Mouse (Mus musculus) adrenal gland, adult 8-10 months (tissue): ENCODE measurements around the gene Madcam1. TPM values are rescaled to one million over a fixed set of nuclear protein-coding genes. Genes with fewer than 3 reads are reported as not detected.

Experiments
- DNase-seq: peaks from one replicate; pipeline ENCODE4 v3.0.0; 2022
- total RNA-seq, 4 experiments: library from RNA; stranded (reverse); gene quantifications; 2 replicates each; pipeline ENCODE4 v1.2.4; 2022

Madcam1 gene
- total RNA-seq, 4 experiments from 2014 or later: not detected

DNA sequence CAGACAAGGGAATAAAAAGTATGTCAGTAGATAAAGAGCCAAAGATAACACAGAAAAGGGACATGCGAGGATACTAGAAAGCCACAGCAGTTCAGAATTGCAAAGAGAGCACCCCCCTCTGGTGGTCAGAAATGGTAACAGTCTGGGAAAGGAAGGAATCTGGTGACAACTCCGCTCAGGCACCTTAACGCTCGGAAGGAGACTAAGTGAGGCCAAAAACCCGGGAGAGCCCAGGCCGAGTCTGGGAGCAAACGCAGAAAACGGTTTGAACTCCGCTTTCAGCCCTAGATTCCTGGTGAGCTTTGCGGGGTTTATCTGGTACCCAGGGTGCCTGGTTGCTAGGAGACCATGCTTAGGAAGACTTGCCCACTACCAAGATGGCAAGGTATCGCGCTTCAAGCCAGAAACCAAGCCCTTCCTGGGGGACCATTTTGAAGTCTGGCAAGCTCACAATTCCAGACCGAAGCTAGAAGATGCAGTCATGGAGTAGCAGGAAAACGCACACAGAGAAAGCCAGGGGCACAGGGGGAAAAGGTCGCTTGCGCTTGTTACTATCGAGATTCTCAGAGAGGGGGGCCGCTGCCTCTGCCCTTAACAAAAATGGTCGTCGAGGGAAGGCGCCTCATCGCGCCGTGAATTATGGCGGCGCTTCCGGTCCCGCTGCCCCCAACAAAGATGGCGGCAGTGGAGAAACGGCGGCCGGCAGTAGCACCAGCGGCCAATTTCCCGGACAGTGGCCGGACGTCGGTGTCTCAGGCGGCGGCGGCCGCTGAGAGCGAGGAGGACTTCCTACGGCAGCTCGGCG is 4.6 kb downstream of the Madcam1 start, which contains the start of gene Tpgs1:
Gene Tpgs1 (plus strand): TSS at position 599 of the 805 bp plus-strand sequence.
- peak; percentile 86 for DNase-seq

DNA sequence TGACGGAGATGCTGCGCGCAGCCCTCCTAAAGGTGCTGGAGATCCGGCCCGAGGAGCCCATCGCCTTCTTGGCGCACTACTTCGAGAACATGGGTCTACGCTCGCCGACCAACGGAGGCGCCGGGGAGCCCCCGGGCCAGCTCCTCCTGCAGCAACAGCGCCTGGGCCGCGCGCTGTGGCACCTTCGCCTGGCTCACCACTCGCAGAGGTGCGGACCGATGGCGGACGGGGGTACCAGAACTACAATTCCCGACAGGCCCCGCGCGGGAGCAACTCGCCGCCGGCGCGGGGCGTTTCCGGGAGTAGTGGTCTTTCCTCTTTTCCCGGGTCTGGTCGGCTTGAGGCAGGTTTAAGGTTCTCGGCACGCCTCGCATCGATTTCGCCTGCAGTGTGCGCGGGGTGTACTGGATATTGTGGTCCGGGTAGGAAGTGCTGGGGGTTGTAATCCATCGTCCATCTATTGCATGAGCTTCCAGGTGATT is 5.3 kb downstream of the Madcam1 start:
- DNase-seq: peak; percentile 65

DNA sequence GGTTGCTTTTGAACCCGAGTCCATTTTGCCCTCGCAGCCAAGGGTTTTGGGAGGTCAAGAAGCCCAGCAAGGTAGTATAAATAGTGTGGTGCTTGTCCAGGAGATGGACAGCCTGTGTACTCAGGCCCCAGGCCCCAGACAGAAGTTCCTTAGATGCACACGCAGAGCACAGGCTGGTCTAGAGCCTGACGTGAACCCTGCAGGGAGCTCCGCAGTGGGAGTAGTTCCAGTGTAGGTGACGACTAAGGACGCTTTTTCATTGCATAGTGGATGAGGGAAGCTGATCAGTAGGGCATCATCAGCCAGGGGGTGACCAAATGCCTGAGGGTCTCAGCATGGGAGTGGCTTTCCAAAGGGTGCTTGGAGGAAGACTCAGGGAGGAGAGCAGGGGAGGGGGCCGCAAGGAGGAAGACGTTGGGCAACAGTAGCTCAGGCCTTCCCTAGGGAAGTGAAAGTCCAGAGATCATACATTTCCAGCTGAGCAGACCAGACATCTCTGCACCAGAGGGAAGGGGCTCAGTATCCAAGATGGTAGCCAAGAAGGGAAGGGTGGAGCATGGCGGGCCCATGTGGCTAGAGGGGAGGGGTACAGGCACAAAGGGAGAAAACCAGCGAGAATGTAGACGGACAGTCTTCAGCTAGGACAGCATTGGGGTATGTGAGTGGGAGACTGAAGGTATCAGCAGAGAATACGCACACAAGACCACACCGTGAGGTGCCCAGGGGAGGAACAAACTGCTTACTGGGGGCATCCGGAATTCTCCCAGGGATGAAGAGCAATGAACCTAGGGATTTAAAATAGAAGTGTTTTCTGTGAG is 5.9 kb downstream of the Madcam1 start:
- DNase-seq: no peak

DNA sequence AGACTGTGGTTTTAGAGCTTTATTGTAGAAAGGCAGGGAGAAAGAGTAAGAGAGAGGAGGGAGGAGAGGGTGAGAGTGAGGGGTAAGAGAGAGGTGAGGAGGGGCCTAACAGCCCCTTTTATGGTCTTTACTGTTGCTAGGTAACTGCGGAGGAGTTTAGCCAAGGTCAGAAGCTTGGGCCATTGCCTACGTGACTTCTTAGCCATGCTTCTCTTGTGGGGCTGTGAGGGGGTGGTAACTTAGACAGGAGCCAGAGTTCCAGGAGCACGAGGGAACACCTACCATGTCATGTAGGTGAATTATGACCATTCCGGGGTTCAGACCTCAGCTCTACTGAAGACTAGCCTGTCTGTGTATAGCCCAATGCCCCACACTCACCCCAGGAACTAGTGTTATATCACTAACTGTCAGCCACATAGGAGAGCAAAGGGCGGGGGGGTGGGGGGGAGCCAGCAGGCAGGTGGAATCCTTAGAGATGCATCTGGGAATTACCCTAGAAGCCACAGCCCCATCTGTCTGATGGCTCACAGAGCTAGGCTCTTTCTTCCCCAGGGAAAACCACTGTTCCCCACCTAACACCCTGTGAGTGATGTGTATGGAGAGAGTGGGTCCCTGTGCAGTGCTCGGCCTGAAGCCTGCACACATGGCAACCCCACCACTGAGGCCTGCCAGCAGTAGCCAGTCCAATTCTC is 7.2 kb downstream of the Madcam1 start:
- no peak for DNase-seq

DNA sequence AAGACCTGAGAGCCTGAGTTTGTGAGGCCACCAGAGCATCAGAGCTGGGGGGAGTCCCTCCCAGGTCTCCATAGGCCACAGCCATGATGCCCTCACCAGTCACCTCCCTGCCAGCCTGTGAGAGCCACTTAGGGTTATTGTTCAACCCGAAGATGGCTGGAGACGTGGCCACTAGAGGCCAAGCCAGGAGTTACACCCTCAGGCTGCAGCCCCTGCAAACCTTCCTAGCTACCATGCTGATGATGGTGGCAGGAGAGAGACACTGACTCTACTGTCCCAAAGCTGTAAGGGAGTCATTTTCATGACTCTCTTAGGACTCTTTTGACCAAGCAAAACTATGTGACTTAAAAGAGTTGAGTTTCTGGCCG is 7.7 kb downstream of the Madcam1 start:
- DNase-seq: no peak

DNA sequence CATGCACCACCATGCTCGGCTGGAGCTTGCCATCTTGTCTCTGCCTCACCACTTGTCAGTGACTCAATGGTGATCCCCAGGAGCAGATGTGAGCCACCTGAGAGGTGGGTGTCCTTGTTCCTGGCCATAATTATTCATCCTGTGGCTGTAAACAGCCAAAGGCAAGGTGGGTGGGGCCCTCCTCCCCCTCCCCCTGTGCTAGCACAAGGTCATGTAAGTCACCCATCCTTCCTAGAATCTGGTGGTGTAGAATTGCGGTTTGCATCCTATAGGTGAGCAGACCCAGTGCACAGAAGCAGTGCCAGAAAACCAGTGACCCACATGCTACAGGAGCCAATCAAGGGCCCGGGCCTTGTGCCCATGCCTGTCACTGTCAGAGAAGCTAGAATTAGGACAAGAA is 8.7 kb downstream of the Madcam1 start:
- no peak for DNase-seq

DNA sequence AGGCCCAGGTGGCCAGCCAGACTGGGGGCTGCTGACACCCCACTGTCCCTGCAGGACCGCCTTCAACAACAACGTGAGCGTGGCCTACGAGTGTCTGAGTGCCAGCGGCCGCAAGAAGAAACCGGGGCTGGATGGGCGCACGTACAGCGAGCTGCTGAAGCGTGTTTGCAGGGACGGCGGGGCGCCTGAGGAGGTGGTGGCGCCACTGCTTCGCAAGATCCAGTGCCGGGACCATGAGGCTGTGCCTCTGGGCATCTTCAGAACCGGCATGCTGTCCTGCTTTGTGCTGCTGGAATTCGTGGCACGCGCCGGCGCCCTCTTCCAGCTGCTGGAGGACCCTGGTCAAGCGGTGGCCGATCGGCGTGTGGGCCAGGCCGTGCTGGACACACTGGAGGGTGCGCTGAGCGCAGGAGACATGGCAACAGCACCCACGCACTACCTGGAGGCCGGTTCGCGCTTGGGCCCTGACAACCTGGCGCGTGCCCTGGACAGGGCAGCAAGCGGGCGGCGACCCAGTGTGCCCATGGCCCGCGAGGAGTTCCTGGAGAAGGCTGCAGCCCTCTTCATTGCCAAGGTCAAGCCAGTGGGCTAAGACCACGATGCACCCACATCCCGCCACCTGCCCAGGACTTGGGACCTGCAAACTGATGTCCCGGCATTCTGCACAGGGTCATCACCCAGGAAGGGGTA is 11.1 kb downstream of the Madcam1 start:
- DNase-seq: no peak

DNA sequence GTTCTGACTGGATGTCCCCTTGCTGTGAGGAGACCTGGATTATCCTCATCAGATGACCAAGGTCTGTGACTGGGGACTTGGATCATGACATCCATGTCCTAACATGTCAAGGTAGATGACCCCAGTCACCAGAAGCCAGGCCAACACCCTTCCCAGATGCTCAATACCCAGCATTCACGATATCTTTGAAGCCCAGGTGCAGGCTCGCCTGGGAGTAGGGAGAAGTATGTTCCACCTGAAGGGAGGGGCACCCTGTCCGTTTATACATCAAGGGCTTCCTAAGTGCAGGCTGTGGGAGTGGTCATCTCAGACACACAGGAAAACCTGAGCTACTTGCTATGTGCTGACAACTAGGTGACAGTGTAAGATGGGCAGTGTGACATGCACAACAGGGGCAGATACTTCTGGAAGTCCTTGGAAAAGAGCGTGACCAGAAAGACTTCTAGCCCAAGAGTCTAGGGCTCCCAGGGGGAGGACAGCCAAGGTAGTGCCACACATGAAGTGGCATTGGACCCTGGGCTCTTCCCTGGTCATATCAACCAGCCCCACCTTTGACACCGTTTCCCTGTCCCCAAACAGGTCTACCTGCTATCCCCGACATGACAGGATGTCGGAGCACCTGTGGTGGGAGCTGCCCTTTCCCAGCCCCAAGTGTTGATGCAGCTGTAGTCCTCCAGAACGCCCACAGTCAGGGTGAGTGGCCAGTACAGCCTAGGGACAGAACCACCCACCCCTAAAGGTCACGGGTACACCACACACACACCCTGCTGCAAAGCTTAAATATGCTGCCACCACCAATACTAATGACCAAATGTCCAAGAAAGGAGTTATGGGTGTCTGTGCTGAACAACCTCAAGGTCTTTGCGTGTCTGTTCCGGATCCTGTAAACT is 16.5 kb downstream of the Madcam1 start:
- peak; percentile 64 for DNase-seq

DNA sequence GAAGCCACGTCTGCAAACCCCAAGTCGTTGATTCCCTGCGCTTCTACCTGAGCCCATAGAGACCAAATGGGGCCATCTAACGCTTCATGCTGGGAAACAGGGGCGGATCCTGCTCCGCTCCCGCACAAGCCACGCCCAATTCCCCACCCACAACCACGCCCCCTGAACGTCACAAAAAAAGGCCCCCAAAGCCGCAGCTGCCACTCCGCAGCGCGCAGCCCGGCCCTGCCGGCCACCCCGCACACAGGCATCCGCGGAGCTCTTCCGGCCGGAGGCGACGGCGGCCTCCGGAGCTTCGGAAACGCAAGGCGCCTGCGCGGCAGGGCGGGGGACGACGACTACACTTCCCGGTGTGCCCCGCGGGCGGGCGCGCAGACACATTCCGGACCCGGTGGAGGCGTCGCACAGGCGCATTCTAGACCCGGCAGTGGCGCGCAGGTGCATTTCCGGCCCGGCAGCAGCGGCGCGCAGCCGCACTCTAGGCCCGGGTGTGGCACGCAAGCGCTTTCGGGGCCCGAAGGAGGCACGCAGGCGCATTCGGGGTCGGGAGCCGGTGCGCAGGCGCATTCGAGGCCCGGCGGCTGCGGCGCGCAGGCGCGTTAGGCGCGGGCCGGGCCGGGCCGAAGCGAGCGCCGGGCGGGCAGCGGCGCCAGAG is 17.4 kb downstream of the Madcam1 start, which contains the start of gene Cdc34:
Gene Cdc34 (plus strand): TSS at position 605 of the 655 bp plus-strand sequence.
- peak; percentile 100 for DNase-seq

DNA sequence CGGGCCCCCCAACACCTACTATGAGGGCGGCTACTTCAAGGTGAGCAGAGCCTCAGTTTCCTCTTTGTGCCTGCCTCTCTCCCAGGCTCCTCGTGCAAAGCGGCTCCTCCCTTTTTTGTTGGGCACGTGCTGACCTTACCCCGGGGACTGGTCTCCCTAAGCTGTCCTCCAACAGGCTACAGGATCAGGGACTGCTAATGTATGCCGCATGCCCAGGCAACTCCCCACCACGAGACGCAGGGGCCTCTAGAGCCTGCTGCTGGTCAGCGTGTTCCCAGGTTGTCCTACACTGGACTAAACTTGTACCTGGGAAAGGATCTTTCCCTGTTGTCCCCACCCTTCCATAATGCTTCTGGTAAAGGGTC is 18.2 kb downstream of the Madcam1 start:
- DNase-seq: peak; percentile 63

DNA sequence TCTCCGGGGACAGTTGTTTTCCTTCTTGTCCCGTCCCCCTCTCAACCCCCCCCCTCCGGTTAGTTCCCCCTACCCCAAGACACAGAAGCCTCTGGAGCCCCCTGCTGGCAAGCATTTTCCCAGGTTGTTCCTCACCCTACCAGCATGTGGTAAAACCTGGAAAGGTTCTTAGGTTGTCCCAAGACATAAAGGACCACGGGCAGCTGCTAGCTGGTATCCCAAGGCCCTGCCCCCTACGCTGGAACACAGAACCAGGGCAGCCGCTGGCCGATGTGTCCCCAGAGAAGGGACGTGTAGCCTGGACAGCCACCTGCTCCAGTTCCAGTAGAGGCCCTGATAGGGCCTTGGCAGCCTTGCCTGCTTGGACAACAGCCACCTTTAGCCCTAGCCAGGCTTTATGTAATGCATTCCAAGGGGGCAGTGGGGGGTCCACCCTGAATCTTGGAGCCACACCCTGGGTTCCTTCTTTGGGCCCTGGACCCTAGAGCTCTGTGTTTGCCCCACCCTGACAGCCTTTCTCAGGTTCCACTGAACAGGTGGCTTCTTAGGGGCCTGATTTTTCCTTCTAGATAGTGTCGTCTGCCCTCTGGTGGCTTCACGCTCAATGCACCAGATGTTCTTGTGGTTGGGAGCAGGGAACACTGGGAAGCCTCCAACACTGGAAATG is 18.7 kb downstream of the Madcam1 start:
- no peak for DNase-seq

DNA sequence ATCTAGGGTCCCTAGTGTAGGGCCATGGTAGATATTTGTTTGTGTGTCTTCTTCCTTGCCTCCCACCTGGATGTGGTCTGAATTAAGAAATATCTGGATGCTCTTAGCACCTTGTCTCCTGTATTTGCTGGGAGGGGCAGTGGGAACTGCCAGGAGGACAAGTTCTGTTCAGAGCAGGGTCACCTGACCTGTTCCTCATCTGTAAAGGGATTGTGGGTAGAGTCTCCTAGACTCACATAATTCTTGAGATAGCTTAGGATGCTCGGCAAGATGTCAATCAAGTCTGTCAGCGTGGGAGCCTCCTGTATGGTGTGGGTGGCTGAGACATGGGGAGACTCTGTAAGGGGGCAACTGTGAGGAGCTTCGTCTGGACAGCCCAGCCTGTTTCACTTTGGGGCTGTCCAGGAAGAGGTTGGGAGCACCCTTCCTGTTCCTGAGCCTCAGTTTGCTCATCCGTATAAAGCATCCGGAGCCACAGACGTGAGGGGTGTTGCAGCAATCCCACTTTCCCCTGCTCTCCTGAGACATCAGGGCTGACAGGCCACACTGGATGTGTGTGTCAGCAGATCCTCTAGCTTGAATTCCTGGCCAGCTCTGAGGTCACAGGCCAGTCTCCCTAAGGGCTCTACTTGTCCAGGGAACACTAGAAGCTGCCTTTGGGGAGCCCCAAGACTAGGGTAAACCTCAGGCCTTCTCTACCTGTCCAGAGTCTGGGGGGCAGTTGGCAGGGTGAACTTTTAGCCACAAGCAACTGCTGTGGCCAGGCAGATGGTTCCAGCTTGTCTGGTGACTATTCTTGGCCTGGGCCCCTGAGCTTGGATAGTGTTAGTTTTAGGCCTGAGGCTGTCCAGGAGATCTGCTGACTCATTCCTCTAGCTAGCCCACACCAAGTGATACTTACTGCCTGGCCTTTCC is 19.6 kb downstream of the Madcam1 start:
- DNase-seq: no peak

DNA sequence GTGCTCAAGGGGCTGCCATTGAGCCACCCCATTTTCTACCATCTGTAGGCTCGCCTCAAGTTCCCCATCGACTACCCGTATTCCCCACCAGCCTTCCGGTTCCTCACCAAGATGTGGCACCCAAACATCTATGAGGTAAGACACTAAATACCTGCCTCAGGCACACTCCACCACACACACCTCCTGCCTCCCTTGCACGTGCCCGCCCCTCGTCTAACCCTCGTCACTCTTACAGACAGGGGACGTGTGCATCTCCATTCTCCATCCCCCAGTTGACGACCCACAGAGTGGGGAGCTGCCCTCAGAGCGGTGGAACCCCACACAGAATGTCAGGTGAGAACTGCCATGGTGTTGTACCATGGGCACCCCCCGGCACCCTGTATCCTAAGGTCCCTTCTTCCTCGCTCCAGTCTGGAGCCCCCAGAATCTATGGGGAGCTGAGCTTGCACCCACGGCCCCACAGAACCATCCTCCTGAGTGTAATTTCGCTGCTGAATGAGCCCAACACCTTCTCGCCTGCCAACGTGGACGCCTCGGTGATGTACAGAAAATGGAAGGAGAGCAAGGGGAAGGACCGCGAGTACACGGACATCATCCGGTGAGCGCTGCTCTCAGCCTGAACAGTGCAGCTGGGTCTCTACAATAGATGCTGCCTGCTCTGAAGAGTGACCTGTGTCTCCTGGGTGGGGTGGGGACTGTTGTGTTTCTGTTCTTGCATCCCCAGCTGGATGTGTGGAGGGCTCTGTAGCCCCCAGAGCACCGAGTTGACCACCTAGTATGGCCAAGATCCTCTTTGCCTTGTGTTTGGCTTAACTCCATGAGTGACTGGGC is 20.6 kb downstream of the Madcam1 start:
- DNase-seq: no peak

DNA sequence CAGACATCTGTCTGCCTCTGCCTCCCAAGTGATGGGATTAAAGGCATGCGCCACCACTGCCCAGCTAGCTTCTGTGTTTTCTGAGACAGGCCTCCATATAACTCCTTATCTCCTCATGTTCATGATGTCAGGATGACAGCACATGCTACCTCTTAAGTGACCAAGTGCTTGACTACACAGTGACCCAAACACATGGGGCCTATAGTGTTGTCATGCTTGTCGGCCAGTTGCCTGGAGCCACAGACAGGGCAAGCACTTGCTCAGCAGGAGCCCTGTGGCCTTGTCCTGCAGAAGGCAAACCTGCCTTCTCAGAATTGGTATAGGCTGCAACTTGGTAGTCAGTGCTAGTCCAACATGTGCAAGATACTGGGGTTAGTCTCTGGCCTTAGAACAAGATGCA is 21.9 kb downstream of the Madcam1 start:
- no peak for DNase-seq

DNA sequence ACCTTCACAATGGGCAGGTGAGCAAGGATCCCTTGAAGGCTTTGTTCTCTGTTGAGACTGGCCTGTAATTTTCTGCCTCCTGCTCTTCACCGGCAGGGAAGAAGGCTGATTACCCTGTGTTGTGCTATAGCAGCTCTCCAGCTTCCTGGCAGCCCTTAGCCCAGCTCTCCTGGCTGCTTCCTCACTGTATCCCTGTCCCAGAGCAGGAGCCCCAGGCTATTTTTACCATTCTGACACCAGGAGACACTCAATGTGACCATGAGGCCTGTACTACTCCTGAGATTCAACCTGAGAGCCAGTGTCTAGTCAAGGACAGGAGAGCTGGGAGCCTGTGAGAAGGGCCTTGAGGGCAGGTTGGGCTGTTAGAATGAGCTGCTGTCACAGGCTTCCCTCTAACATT is 22.3 kb downstream of the Madcam1 start:
- DNase-seq: no peak

DNA sequence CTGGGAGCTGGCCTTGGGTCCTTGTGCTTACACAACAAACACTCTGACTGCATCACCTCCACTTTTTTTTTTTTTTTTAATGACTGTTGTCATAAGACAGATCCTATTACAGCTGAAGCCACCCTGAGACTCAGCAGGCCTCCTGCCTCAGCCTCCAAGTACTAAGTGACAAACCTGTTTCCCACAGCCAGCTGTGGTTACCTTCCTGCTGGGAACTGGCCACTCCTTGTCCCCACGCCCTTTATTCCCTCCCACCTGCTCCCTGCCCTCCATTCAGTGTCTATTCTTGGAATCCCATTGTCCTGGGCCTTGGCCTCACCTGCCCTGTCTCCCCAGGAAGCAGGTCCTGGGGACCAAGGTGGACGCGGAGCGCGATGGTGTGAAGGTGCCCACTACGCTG is 23.2 kb downstream of the Madcam1 start:
- DNase-seq: no peak

DNA sequence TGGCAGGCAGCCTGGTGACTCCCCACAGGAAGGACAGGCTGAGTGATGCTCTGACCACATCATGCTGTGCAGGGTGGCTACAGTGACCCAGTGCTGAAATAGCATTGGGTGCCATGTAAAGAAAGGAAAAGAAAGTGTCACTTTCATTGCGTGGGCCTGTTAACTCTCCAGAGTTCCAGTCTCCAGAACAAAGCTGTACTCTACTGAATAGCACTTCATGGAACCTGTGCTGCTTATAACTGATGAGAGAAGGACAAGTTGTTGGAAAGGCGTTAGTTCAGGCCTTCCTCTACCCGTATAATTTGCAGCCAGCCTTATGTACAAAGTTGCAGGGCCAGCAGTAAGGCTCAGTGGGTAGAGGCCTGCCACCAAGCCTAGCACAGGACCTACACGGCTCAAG is 24.4 kb downstream of the Madcam1 start, which contains the start of gene Gzmm:
Gene Gzmm (plus strand): TSS at position 301 of the 400 bp plus-strand sequence.
- no peak for DNase-seq

DNA sequence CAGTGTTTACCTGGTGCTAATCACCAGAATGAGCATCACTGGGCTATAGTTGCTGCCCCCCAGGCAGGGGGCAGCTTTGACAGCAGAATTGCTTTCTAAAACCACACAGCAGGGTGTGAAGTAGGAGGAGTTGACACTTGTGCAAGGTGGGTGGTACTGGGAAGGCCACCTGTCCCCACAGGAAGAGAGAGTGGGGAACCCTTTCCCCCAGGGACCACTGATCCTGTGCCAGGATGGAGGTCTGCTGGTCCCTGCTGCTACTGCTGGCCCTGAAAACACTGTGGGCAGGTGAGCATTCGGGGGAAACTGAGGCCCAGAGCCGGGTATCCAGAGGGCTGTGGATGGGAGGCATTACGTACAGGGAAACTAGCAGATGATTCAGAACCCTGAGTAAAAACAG is 24.8 kb downstream of the Madcam1 start:
- no peak for DNase-seq
